Mouse (Mus musculus): ENCODE results near the gene Slc39a10. TPM values are rescaled to one million over a fixed set of nuclear protein-coding genes. Genes with fewer than 3 reads are reported as not detected.

Gene Slc39a10
- polyA plus RNA-seq (2014; fragmentation: Nextera tagmentation; extraction: Ambion mirVana) = 76.8 and 98.0 TPM in 2 replicates

GRCm38 (mm10) chr1:46892752-46893151 lies at the start of gene Slc39a10:
TSS of gene Slc39a10 (minus strand) at chr1:46892852.
- no peaks in the 10 kb centered on the region for H3K36me3 ChIP-seq (ENCODE audit: control insufficient read depth, insufficient read depth, low read length)
- H3K9ac ChIP-seq (replicated peaks; ENCODE audit: low read length) = no peak within 1 kb of the TSS
- 64% methylated on average over 3 of the region's 3 CpGs for WGBS
- H3K27me3 ChIP-seq (ENCODE audit: control insufficient read depth, insufficient read depth, low read length) = no peaks in the 10 kb centered on the region
- H3K27ac ChIP-seq (replicated peaks; ENCODE audit: low read depth, low read length) = no peak within 1 kb of the TSS
- ATAC-seq (ENCODE audit: low FRiP score, low TSS enrichment) = no peak
- H3K9me3 ChIP-seq (ENCODE audit: control insufficient read depth, low read length) = no peaks in the 10 kb centered on the region
- DNase-seq = no peak
- no peak within 1 kb of the TSS for H3K4me2 ChIP-seq (ENCODE audit: low read length)
- H3K4me3 ChIP-seq (replicated peaks; ENCODE audit: low read depth, low read length) = no peak within 1 kb of the TSS
- no peaks in the 10 kb centered on the region for H3K4me1 ChIP-seq (ENCODE audit: control insufficient read depth, insufficient read depth, low read length)

- 92% methylated on average over 2 of the region's 2 CpGs for WGBS
- no peak overlapping the region for H3K4me2 ChIP-seq (ENCODE audit: low read length)
- no peak for ATAC-seq (ENCODE audit: low FRiP score, low TSS enrichment)
These were observed 46.6 kb upstream of the Slc39a10 start for GRCm38 (mm10) chr1:46939295-46939694.

GRCm38 (mm10) chr1:46937641-46938040 lies 45.0 kb upstream of the Slc39a10 start:
- Histone ChIP-seq H3K27ac (replicated peaks; ENCODE audit: low read depth, low read length) (no peak overlapping the region), H3K4me3 (replicated peaks; ENCODE audit: low read depth, low read length) (no peak overlapping the region), H3K4me2 (ENCODE audit: low read length) (no peak overlapping the region), H3K27me3 (ENCODE audit: control insufficient read depth, insufficient read depth, low read length) (no peaks in the 10 kb centered on the region), H3K36me3 (ENCODE audit: control insufficient read depth, insufficient read depth, low read length) (no peaks in the 10 kb centered on the region), H3K4me1 (ENCODE audit: control insufficient read depth, insufficient read depth, low read length) (no peaks in the 10 kb centered on the region), H3K9me3 (ENCODE audit: control insufficient read depth, low read length) (no peaks in the 10 kb centered on the region), H3K9ac (replicated peaks; ENCODE audit: low read length) (no peak overlapping the region)
- 90% methylated on average over 2 of the region's 2 CpGs for WGBS
- no peak for DNase-seq
- ATAC-seq (ENCODE audit: low FRiP score, low TSS enrichment) = no peak

More at GRCm38 (mm10) chr1:46939295-46939694, 46.6 kb upstream of the Slc39a10 start:
- no peak overlapping the region for H3K27ac ChIP-seq (replicated peaks; ENCODE audit: low read depth, low read length)
- no peaks in the 10 kb centered on the region for H3K4me1 ChIP-seq (ENCODE audit: control insufficient read depth, insufficient read depth, low read length)
- no peaks in the 10 kb centered on the region for H3K9me3 ChIP-seq (ENCODE audit: control insufficient read depth, low read length)
- no peaks in the 10 kb centered on the region for H3K36me3 ChIP-seq (ENCODE audit: control insufficient read depth, insufficient read depth, low read length)
- H3K9ac ChIP-seq (replicated peaks; ENCODE audit: low read length) = no peak overlapping the region
- H3K27me3 ChIP-seq (ENCODE audit: control insufficient read depth, insufficient read depth, low read length) = no peaks in the 10 kb centered on the region
- no peak for DNase-seq
- no peak overlapping the region for H3K4me3 ChIP-seq (replicated peaks; ENCODE audit: low read depth, low read length)

GRCm38 (mm10) chr1:46927104-46927503 lies 34.5 kb upstream of the Slc39a10 start:
- H3K4me3 ChIP-seq (replicated peaks; ENCODE audit: low read depth, low read length) = no peak overlapping the region
- H3K4me1 ChIP-seq (ENCODE audit: control insufficient read depth, insufficient read depth, low read length) = no peaks in the 10 kb centered on the region
- H3K9ac ChIP-seq (replicated peaks; ENCODE audit: low read length) = no peak overlapping the region
- DNase-seq (no peak), ATAC-seq (ENCODE audit: low FRiP score, low TSS enrichment) (no peak)
- H3K9me3 ChIP-seq (ENCODE audit: control insufficient read depth, low read length) = no peaks in the 10 kb centered on the region
- no peak overlapping the region for H3K27ac ChIP-seq (replicated peaks; ENCODE audit: low read depth, low read length)
- H3K36me3 ChIP-seq (ENCODE audit: control insufficient read depth, insufficient read depth, low read length) = no peaks in the 10 kb centered on the region
- H3K4me2 ChIP-seq (ENCODE audit: low read length) = no peak overlapping the region
- no peaks in the 10 kb centered on the region for H3K27me3 ChIP-seq (ENCODE audit: control insufficient read depth, insufficient read depth, low read length)

- ATAC-seq (ENCODE audit: low FRiP score, low TSS enrichment) = no peak
These were observed 33.6 kb upstream of the Slc39a10 start for GRCm38 (mm10) chr1:46926239-46926638.

GRCm38 (mm10) chr1:46924992-46925391 lies 32.3 kb upstream of the Slc39a10 start:
- no peak overlapping the region for H3K4me2 ChIP-seq (ENCODE audit: low read length)
- no peak overlapping the region for H3K9ac ChIP-seq (replicated peaks; ENCODE audit: low read length)
- no peak overlapping the region for H3K27ac ChIP-seq (replicated peaks; ENCODE audit: low read depth, low read length)
- DNase-seq (peak; percentile 18), ATAC-seq (ENCODE audit: low FRiP score, low TSS enrichment) (no peak)
- no peaks in the 10 kb centered on the region for H3K36me3 ChIP-seq (ENCODE audit: control insufficient read depth, insufficient read depth, low read length)
- H3K9me3 ChIP-seq (ENCODE audit: control insufficient read depth, low read length) = no peaks in the 10 kb centered on the region
- H3K4me3 ChIP-seq (replicated peaks; ENCODE audit: low read depth, low read length) = no peak overlapping the region
- no peaks in the 10 kb centered on the region for H3K27me3 ChIP-seq (ENCODE audit: control insufficient read depth, insufficient read depth, low read length)
- H3K4me1 ChIP-seq (ENCODE audit: control insufficient read depth, insufficient read depth, low read length) = no peaks in the 10 kb centered on the region

More at GRCm38 (mm10) chr1:46926239-46926638, 33.6 kb upstream of the Slc39a10 start:
- no peaks in the 10 kb centered on the region for H3K27me3 ChIP-seq (ENCODE audit: control insufficient read depth, insufficient read depth, low read length)
- H3K9me3 ChIP-seq (ENCODE audit: control insufficient read depth, low read length) = no peaks in the 10 kb centered on the region
- DNase-seq = no peak
- no peaks in the 10 kb centered on the region for H3K4me1 ChIP-seq (ENCODE audit: control insufficient read depth, insufficient read depth, low read length)
- H3K27ac ChIP-seq (replicated peaks; ENCODE audit: low read depth, low read length) = no peak overlapping the region
- H3K9ac ChIP-seq (replicated peaks; ENCODE audit: low read length) = no peak overlapping the region
- H3K36me3 ChIP-seq (ENCODE audit: control insufficient read depth, insufficient read depth, low read length) = no peaks in the 10 kb centered on the region
- WGBS = 87% methylated on average over 3 of the region's 3 CpGs
- H3K4me3 ChIP-seq (replicated peaks; ENCODE audit: low read depth, low read length) = no peak overlapping the region
- H3K4me2 ChIP-seq (ENCODE audit: low read length) = no peak overlapping the region

GRCm38 (mm10) chr1:46922904-46923303 lies 30.3 kb upstream of the Slc39a10 start:
- Histone ChIP-seq H3K36me3 (ENCODE audit: control insufficient read depth, insufficient read depth, low read length) (no peaks in the 10 kb centered on the region), H3K27me3 (ENCODE audit: control insufficient read depth, insufficient read depth, low read length) (no peaks in the 10 kb centered on the region), H3K4me1 (ENCODE audit: control insufficient read depth, insufficient read depth, low read length) (no peaks in the 10 kb centered on the region), H3K9ac (replicated peaks; ENCODE audit: low read length) (no peak overlapping the region), H3K4me3 (replicated peaks; ENCODE audit: low read depth, low read length) (no peak overlapping the region), H3K4me2 (ENCODE audit: low read length) (no peak overlapping the region), H3K27ac (replicated peaks; ENCODE audit: low read depth, low read length) (no peak overlapping the region), H3K9me3 (ENCODE audit: control insufficient read depth, low read length) (no peaks in the 10 kb centered on the region)
- 89% methylated on average over 7 of the region's 7 CpGs for WGBS
- DNase-seq = no peak
- ATAC-seq (ENCODE audit: low FRiP score, low TSS enrichment) = no peak

GRCm38 (mm10) chr1:46921630-46922029 lies 29.0 kb upstream of the Slc39a10 start:
- DNase-seq (no peak), ATAC-seq (ENCODE audit: low FRiP score, low TSS enrichment) (no peak)
- no peak overlapping the region for H3K4me2 ChIP-seq (ENCODE audit: low read length)
- H3K27ac ChIP-seq (replicated peaks; ENCODE audit: low read depth, low read length) = no peak overlapping the region
- no peaks in the 10 kb centered on the region for H3K9me3 ChIP-seq (ENCODE audit: control insufficient read depth, low read length)
- no peaks in the 10 kb centered on the region for H3K36me3 ChIP-seq (ENCODE audit: control insufficient read depth, insufficient read depth, low read length)
- H3K4me1 ChIP-seq (ENCODE audit: control insufficient read depth, insufficient read depth, low read length) = no peaks in the 10 kb centered on the region
- no peak overlapping the region for H3K9ac ChIP-seq (replicated peaks; ENCODE audit: low read length)
- no peaks in the 10 kb centered on the region for H3K27me3 ChIP-seq (ENCODE audit: control insufficient read depth, insufficient read depth, low read length)
- no peak overlapping the region for H3K4me3 ChIP-seq (replicated peaks; ENCODE audit: low read depth, low read length)

- no peak overlapping the region for H3K4me3 ChIP-seq (replicated peaks; ENCODE audit: low read depth, low read length)
- H3K9me3 ChIP-seq (ENCODE audit: control insufficient read depth, low read length) = no peaks in the 10 kb centered on the region
- no peaks in the 10 kb centered on the region for H3K36me3 ChIP-seq (ENCODE audit: control insufficient read depth, insufficient read depth, low read length)
- DNase-seq = no peak
- no peak overlapping the region for H3K4me2 ChIP-seq (ENCODE audit: low read length)
- no peak overlapping the region for H3K9ac ChIP-seq (replicated peaks; ENCODE audit: low read length)
- no peaks in the 10 kb centered on the region for H3K27me3 ChIP-seq (ENCODE audit: control insufficient read depth, insufficient read depth, low read length)
- ATAC-seq (ENCODE audit: low FRiP score, low TSS enrichment) = no peak
- no peaks in the 10 kb centered on the region for H3K4me1 ChIP-seq (ENCODE audit: control insufficient read depth, insufficient read depth, low read length)
- H3K27ac ChIP-seq (replicated peaks; ENCODE audit: low read depth, low read length) = no peak overlapping the region
These were observed 23.6 kb upstream of the Slc39a10 start for GRCm38 (mm10) chr1:46916237-46916636.
